Mouse (Mus musculus): ENCODE data around the gene Tfpi2. TPM values are rescaled to one million over a fixed set of nuclear protein-coding genes. Genes with fewer than 3 reads are reported as not detected.

Tfpi2 gene
- total RNA-seq (2021), result 10 to 100 TPM in 1 of 2 experiments, 1 to 10 TPM in 1; 7.1 to 11.1 TPM
- long read RNA-seq, experiment 1, partial matches to known transcripts, result 0 of 11 reads
- long read RNA-seq, experiment 1, other reads (novel, unspliced or antisense), result 7 of 11 reads
- long read RNA-seq, experiment 2, partial matches to known transcripts, result 0 of 2 reads
- long read RNA-seq, experiment 2, other reads (novel, unspliced or antisense), result 0 of 2 reads

GRCm38 (mm10) chr6:3988750-3989149, at the start of gene Tfpi2:
TSS of gene Tfpi2 (minus strand) at chr6:3988919.
- no peak for DNase-seq

- DNase-seq, result peak; percentile 37
Measured at GRCm38 (mm10) chr6:4030956-4031355, 42.2 kb upstream of the Tfpi2 start.

GRCm38 (mm10) chr6:4026367-4026766, 37.6 kb upstream of the Tfpi2 start:
- no peak for DNase-seq

- DNase-seq, result no peak
Measured at GRCm38 (mm10) chr6:4022645-4023044, 33.9 kb upstream of the Tfpi2 start.

- DNase-seq, result no peak
Measured at GRCm38 (mm10) chr6:4009548-4009947, 20.8 kb upstream of the Tfpi2 start.

- DNase-seq, result no peak
Measured at GRCm38 (mm10) chr6:4008501-4009040, 19.9 kb upstream of the Tfpi2 start.

- DNase-seq, result no peak
Measured at GRCm38 (mm10) chr6:4004808-4005207, 16.1 kb upstream of the Tfpi2 start.

GRCm38 (mm10) chr6:4003890-4004306, 15.2 kb upstream of the Tfpi2 start, which contains the start of gene Gng11:
TSS of gene Gng11 (plus strand) at chr6:4003904.
- DNase-seq, result peak; percentile 77

GRCm38 (mm10) chr6:4003445-4003844, 14.7 kb upstream of the Tfpi2 start:
- no peak for DNase-seq

GRCm38 (mm10) chr6:4000716-4001115, 12.0 kb upstream of the Tfpi2 start:
- DNase-seq, result no peak

GRCm38 (mm10) chr6:3999296-3999695, 10.6 kb upstream of the Tfpi2 start:
- DNase-seq, result no peak

GRCm38 (mm10) chr6:3998089-3998488, 9.4 kb upstream of the Tfpi2 start:
- no peak for DNase-seq

GRCm38 (mm10) chr6:3993492-3993891, 4.8 kb upstream of the Tfpi2 start, which contains the start of gene Gngt1:
TSS of gene Gngt1 (plus strand) at chr6:3993792.
- DNase-seq, result no peak

GRCm38 (mm10) chr6:3982661-3983284, 5.9 kb downstream of the Tfpi2 start:
- no peak for DNase-seq

GRCm38 (mm10) chr6:3973679-3974078, 15.0 kb downstream of the Tfpi2 start:
- no peak for DNase-seq

GRCm38 (mm10) chr6:3967676-3968626, 20.8 kb downstream of the Tfpi2 start:
- DNase-seq, result peak; percentile 34

GRCm38 (mm10) chr6:3954969-3955368, 33.8 kb downstream of the Tfpi2 start:
- no peak for DNase-seq

GRCm38 (mm10) chr6:3936140-3936714, 52.5 kb downstream of the Tfpi2 start:
- no peak for DNase-seq

GRCm38 (mm10) chr6:3935606-3936005, 53.1 kb downstream of the Tfpi2 start:
- no peak for DNase-seq

GRCm38 (mm10) chr6:3935048-3935447, 53.7 kb downstream of the Tfpi2 start:
- DNase-seq, result no peak

- no peak for DNase-seq
Measured at GRCm38 (mm10) chr6:3926140-3926539, 62.6 kb downstream of the Tfpi2 start.

GRCm38 (mm10) chr6:3922870-3923269, 65.8 kb downstream of the Tfpi2 start:
- DNase-seq, result no peak

All from adrenal gland, postnatal 10 days (tissue).